Mouse (Mus musculus) liver, embryonic 16.5 days (tissue): ENCODE data around the gene Crcp. TPM values are rescaled to one million over a fixed set of nuclear protein-coding genes. Genes with fewer than 3 reads are reported as not detected.
A peak's percentile ranks its signal among the peaks of the same experiment; 100 is the strongest.

Source experiments
- ATAC-seq: fragments of 200-750 bp; cut with Nextera tagmentation; 2 replicates; pipeline ENCODE4 v1.8.0; 2017; ENCODE audit warnings: low read depth, mild to moderate bottlenecking, moderate number of reproducible peaks, moderate library complexity
- H3K27ac ChIP-seq: fragments of 300-500 bp; sonication (generic); 2 replicates; pipeline ENCODE4 v1.5.1; 2014; ENCODE audit warnings: mild to moderate bottlenecking, low read length
- H3K27me3 ChIP-seq: fragments of 300-500 bp; sonication (generic); 2 replicates; pipeline ENCODE4 v1.6.1; 2014; ENCODE audit warnings: low read depth, low read length, mixed read lengths; ENCODE audit not compliant: control insufficient read depth, insufficient read depth
- H3K36me3 ChIP-seq: fragments of 300-500 bp; sonication (generic); 2 replicates; pipeline ENCODE4 v1.6.1; 2014; ENCODE audit warnings: mild to moderate bottlenecking; ENCODE audit not compliant: control insufficient read depth, insufficient read depth
- H3K4me1 ChIP-seq: fragments of 300-500 bp; sonication (generic); 2 replicates; pipeline ENCODE4 v1.6.1; 2014; ENCODE audit warnings: low read depth, low read length, mixed read lengths; ENCODE audit not compliant: control insufficient read depth
- H3K4me2 ChIP-seq: fragments of 300-500 bp; sonication (generic); 2 replicates; pipeline ENCODE4 v1.6.1; 2014; ENCODE audit warnings: low read depth, low read length, mixed read lengths
- H3K4me3 ChIP-seq: fragments of 300-500 bp; sonication (generic); 2 replicates; pipeline ENCODE4 v1.5.1; 2014; ENCODE audit warnings: low read depth, mild to moderate bottlenecking, low read length
- H3K9ac ChIP-seq: fragments of 300-500 bp; sonication (generic); 2 replicates; pipeline ENCODE4 v1.6.1; 2014; ENCODE audit warnings: low read depth, low read length
- H3K9me3 ChIP-seq: fragments of 300-500 bp; sonication (generic); replicated peaks from 2 replicates; pipeline ENCODE4 v1.6.1; 2016; ENCODE audit warnings: low read length; ENCODE audit not compliant: control insufficient read depth
- WGBS: fragments of 180-500 bp; shearing (Covaris S2); extraction: QIAGEN DNeasy Blood & Tissue Kit; methylation state at CpG from one replicate; pipeline ENCODE4 v1.1.7; 2014; ENCODE audit not compliant: insufficient replicate concordance; 5-methylcytosine and 5-hydroxymethylcytosine counted together
- polyA plus RNA-seq: library from polyadenylated mRNA; unstranded; fragments of >200 nt; fragmentation: Nextera tagmentation; extraction: Ambion mirVana; gene quantifications from 2 replicates; pipeline ENCODE4 v1.2.1, GENCODE M21; 2015

Gene Crcp
- polyA plus RNA-seq, 1 experiment from 2014 or later = 17.8 TPM

DNA sequence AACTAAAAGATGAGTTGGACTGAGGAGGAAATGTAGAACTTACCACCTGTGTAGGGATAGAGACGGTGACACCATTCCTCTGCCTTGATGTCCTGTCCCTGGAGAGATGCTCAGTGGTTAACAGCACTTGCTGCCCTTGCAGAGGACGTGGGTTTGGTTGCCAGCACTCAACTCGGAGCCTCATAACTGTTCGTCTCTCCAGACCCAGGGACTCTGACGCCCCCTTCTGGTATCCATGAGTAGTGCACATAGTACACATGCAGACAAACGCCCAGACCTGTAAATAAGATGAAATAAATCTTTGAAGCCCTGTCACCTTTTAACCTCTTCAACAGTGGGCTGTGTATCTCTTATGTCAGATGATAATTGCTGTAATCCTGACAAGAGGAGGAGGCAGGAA lies 17.9 kb downstream of the Crcp start:
- ATAC-seq = no peak
- H3K9me3 ChIP-seq = no peaks in the 10 kb centered on the region
- no peak overlapping the region for H3K27ac ChIP-seq
- H3K27me3 ChIP-seq = no peaks in the 10 kb centered on the region
- H3K36me3 ChIP-seq = peaks cover 28% of the 10 kb centered on the region
- no peak overlapping the region for H3K4me3 ChIP-seq
- no peak overlapping the region for H3K4me2 ChIP-seq
- 80% methylated on average over 6 of the region's 6 CpGs for WGBS
- H3K4me1 ChIP-seq = peaks cover 5% of the 10 kb centered on the region; the same call in 1 of the 2 replicates
- no peak overlapping the region for H3K9ac ChIP-seq

DNA sequence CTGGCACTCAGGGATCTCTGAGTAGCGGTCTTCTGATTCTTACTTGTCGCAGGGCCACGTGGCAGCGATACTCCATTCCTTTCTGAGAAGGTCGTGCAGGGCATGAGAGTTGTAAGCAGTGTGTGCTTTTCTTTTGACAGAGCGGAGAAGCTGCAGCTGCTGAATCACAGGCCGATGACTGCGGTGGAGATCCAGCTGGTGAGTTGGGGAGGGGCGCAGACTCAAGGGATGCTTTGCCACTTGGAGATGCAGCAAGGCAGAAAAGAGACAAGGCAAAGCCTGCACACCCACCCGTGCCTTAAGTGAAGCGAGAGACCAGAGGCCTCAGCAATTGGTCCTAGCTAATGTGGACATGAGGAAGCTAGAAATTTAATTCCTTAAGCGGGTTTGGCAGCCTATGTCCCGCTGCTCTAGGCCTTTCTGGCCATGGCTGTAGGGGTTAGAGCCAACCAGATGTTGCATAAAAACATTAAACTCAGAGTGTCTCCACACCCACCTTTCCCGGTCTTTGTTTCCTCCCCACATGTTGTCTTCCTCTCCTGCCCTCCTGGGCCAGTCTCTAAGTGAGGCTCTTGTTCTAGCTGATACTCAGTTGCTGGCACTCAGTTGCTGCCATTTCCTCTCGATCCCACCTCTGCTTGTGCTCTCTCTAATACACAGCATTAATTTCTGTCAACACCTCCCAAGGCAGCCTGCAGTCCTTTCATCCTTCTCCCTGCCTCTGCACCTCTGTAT lies 19.9 kb downstream of the Crcp start:
- Histone ChIP-seq H3K4me2 (no peak overlapping the region), H3K9ac (no peak overlapping the region), H3K36me3 (peaks cover 20% of the 10 kb centered on the region), H3K27ac (no peak overlapping the region), H3K9me3 (no peaks in the 10 kb centered on the region), H3K4me3 (no peak overlapping the region), H3K4me1 (peaks cover 10% of the 10 kb centered on the region; the same call in 1 of the 2 replicates), H3K27me3 (no peaks in the 10 kb centered on the region)
- ATAC-seq = no peak
- WGBS = 85% methylated on average over 15 of the region's 15 CpGs

DNA sequence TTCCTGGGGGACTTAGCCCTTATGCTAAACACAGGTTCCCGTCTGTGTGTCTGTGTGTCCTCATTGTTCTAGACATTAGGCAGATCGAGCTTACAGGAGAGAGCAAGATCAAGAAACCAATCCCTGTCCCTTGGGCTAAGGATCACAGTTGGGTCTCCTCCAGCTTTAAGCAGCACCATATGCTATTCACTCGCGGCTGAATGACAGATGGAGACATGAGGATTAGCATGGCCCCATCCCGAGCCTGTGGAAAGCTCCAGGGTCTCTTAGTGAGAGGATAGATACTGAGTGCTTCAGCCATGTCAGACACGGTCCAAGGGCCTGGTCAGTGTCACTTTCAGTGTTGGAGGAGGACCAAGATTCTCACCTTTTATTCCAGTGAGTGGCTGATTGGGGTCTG lies 21.3 kb downstream of the Crcp start:
- Histone ChIP-seq H3K4me2 (no peak overlapping the region), H3K4me3 (no peak overlapping the region), H3K27ac (no peak overlapping the region), H3K36me3 (peaks cover 20% of the 10 kb centered on the region), H3K27me3 (no peaks in the 10 kb centered on the region), H3K9me3 (no peaks in the 10 kb centered on the region), H3K9ac (no peak overlapping the region), H3K4me1 (peaks cover 8% of the 10 kb centered on the region; the same call in 1 of the 2 replicates)
- no peak for ATAC-seq
- 78% methylated on average over 6 of the region's 6 CpGs for WGBS

DNA sequence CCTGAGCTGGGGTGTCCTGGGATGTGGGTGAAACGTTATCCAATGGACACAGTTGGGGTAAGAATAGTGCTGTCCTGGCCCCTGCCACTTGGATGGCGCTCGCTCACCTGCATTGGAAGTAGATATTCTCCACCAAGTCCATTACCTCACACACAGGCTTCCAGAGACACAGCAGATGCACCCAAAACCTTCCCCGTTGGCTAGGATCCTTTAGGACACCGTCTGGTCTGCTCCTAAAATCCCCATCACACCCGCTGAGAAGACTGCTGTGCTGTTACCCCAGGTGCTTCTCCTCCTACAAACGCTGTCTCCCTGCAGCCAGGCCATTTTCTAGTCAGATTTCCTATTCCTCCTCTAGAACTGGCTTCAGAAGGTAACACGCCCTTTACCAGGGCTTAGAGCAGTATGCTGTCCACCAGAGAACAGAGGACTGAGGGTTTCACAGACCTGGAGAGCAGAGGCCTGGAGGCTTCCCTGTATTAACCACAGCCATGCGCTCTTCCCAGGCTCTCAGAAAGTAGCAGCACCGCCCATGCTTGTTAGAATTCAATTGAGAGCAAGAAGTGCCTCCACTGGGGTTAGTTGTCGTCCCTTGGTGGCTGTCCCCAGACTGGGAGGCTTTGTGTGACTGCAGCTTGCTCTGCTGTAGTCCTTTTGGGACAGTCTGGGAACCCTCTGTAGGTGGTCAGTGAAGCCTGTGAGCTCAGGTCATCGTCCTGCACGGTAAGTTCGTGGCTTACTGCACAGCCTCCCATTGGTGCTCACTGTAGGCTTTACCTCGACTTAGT lies 22.2 kb downstream of the Crcp start:
- 81% methylated on average over 15 of the region's 15 CpGs for WGBS
- Histone ChIP-seq H3K9ac (no peak overlapping the region), H3K27ac (no peak overlapping the region), H3K4me3 (no peak overlapping the region), H3K36me3 (peaks cover 20% of the 10 kb centered on the region), H3K27me3 (no peaks in the 10 kb centered on the region), H3K4me1 (peaks cover 10% of the 10 kb centered on the region; the same call in 1 of the 2 replicates), H3K9me3 (no peaks in the 10 kb centered on the region), H3K4me2 (no peak overlapping the region)
- no peak for ATAC-seq

DNA sequence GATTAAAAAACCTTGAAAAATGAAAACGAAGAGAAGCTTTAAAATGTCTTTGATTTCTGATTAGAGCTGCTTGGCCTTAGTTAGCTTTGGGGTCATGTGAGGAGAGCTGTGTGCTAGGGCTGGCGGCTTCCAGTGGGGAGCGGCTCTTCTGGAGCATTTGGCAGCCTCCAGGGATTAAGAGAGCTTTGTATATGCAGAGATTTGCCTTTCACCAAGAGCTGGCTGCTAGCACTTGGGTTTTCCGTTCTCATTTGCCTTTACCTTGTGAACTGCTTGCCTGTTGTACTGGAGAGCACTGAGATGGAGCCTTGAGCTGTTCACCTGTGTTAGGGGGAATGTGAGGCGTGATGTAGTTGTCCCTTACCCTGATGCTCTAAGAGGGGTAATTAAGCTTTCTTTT lies 23.4 kb downstream of the Crcp start:
- H3K36me3 ChIP-seq = peaks cover 11% of the 10 kb centered on the region
- H3K27me3 ChIP-seq = no peaks in the 10 kb centered on the region
- H3K27ac ChIP-seq = no peak overlapping the region
- peaks cover 12% of the 10 kb centered on the region; the same call in 1 of the 2 replicates for H3K4me1 ChIP-seq
- no peak overlapping the region for H3K4me2 ChIP-seq
- ATAC-seq = no peak
- no peaks in the 10 kb centered on the region for H3K9me3 ChIP-seq
- H3K9ac ChIP-seq = no peak overlapping the region
- 78% methylated on average over 5 of the region's 5 CpGs for WGBS
- H3K4me3 ChIP-seq = no peak overlapping the region

DNA sequence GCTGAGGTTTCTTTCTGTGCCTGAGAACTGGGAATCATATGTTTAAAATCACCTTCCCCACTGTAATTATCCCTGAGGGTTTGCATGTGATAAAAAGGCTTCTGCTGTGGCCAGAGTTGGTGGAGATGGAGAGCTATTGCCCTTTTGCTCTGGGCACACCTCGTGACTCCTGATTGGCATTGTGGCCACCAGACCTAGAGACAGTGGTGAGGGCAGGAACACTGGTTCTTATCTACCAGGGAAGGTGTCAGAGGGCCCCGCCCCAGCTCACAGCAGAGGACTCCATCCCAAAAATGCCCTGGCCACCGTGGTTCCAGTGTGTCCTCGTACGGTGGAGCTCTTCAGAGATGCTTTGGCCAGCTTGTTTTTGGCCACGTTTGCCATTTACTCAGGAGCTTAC lies 23.9 kb downstream of the Crcp start:
- H3K36me3 ChIP-seq = peaks cover 11% of the 10 kb centered on the region
- no peak overlapping the region for H3K27ac ChIP-seq
- H3K27me3 ChIP-seq = no peaks in the 10 kb centered on the region
- WGBS = 56% methylated on average over 6 of the region's 6 CpGs
- H3K9me3 ChIP-seq = no peaks in the 10 kb centered on the region
- no peak overlapping the region for H3K4me3 ChIP-seq
- H3K4me2 ChIP-seq = no peak overlapping the region
- no peak for ATAC-seq
- peaks cover 12% of the 10 kb centered on the region; the same call in 1 of the 2 replicates for H3K4me1 ChIP-seq
- no peak overlapping the region for H3K9ac ChIP-seq

DNA sequence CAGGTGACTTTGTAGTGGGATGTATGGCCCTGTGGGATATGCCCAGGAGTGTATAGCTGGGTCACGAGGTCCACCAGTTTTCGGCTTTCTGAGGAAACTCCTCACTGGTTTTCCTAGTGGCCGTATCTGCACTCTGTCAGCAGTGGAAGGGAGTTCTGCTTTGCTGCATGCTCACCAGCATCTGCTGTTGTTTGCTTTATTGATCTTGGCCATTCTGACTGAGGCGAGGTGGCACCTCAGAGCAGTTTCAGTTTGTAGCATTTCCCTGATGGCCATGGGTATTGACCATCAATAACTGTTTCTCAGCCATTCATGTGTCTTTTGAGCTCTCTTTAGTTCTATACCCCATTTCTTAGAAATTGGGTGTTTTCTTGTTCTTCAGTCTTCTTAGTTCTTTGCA lies 26.6 kb downstream of the Crcp start:
- Histone ChIP-seq H3K36me3 (peaks cover 9% of the 10 kb centered on the region), H3K27ac (no peak overlapping the region), H3K4me2 (peak overlapping the region; percentile 12; the same call in 1 of the 2 replicates), H3K9me3 (no peaks in the 10 kb centered on the region), H3K4me3 (no peak overlapping the region), H3K9ac (no peak overlapping the region), H3K27me3 (no peaks in the 10 kb centered on the region), H3K4me1 (peaks cover 17% of the 10 kb centered on the region; the same call in 1 of the 2 replicates)
- 73% methylated on average over 4 of the region's 4 CpGs for WGBS
- peak; percentile 44; the same call in 1 of the 2 replicates for ATAC-seq

DNA sequence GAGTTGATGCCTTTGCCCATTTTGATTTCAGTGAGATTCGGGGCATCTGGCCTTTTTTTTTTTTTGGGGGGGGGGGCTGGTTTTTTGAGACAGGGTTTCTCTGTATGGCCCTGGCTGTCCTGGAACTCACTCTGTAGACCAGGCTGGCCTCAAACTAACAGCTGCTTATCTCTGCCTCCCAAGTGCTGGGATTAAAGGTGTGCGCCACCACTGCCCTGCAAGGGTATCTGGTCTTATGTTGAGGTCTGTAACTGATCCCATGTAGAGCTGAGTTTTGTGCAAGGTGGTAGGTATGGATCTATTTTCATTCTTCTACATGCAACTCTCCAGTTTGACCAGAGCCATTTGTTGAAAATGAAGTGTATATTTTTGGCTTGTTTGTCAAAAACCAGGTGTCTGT lies 27.2 kb downstream of the Crcp start:
- WGBS = 45% methylated on average over 2 of the region's 2 CpGs
- no peak overlapping the region for H3K9ac ChIP-seq
- no peak for ATAC-seq
- H3K4me3 ChIP-seq = no peak overlapping the region
- H3K36me3 ChIP-seq = peaks cover 9% of the 10 kb centered on the region
- peaks cover 17% of the 10 kb centered on the region; the same call in 1 of the 2 replicates for H3K4me1 ChIP-seq
- H3K4me2 ChIP-seq = no peak overlapping the region
- H3K27ac ChIP-seq = no peak overlapping the region
- no peaks in the 10 kb centered on the region for H3K27me3 ChIP-seq
- H3K9me3 ChIP-seq = no peaks in the 10 kb centered on the region
